Mouse (Mus musculus) layer of hippocampus, postnatal 14 days (tissue): ENCODE data around the gene Gm20809. TPM values are rescaled to one million over a fixed set of nuclear protein-coding genes. Genes with fewer than 3 reads are reported as not detected.
"Not testable (repeated sequence)": the region's sequence is repeated elsewhere in the genome, so short reads cannot be mapped to it uniquely, and the experiment has no call there.

ENCODE experiments used
- DNase-seq, 2 experiments: peaks; one replicate each; pipeline ENCODE4 v3.0.0; 2021 to 2022; ENCODE audit warnings: low spot score in 2 of 2, mixed read lengths in 1 of 2
- long read RNA-seq, 2 experiments: library from polyadenylated mRNA; stranded (forward); transcript quantifications; one replicate each; pipeline ENCODE4 v2.0.0; 2021
- total RNA-seq, 2 experiments: library from RNA; stranded (reverse); gene quantifications; 2 replicates each; pipeline ENCODE4 v1.2.3; 2021

Gm20809 gene
- total RNA-seq, result not detected
- long read RNA-seq, experiment 1, result 0 reads
- long read RNA-seq, experiment 2, result 0 reads

- DNase-seq, result not testable (repeated sequence)
Observed at GRCm38 (mm10) chrY:24454757-24455156, at the start of gene Gm20809. Gm20809 (plus strand) TSS chrY:24455057.
